Mouse (Mus musculus) limb, embryonic 15.5 days (tissue): ENCODE data around the gene Tmem200a. TPM values are rescaled to one million over a fixed set of nuclear protein-coding genes. Genes with fewer than 3 reads are reported as not detected.

Experiments used
- polyA plus RNA-seq: library from polyadenylated mRNA; unstranded; fragments of >200 nt; fragmentation: Nextera tagmentation; extraction: Ambion mirVana; gene quantifications from 2 replicates; pipeline ENCODE4 v1.2.1, GENCODE M21; 2015

The Tmem200a gene
- polyA plus RNA-seq, 1 experiment from 2014 or later = 9.6 TPM

Other genes with a start within 250 kb of the Tmem200a start
- 0.86 and 0.88 TPM in 2 replicates for gene Gm9767, start 797 bp downstream of the Tmem200a start, polyA plus RNA-seq
- gene Samd3, start 150.7 kb upstream of the Tmem200a start, polyA plus RNA-seq = 0.08 TPM in 1 of 2 replicates, not detected in the other